Mouse (Mus musculus) stomach, embryonic 14.5 days (tissue): ENCODE results near the gene Defb5. TPM values are rescaled to one million over a fixed set of nuclear protein-coding genes. Genes with fewer than 3 reads are reported as not detected.

Experiments
- polyA plus RNA-seq: library from polyadenylated mRNA; unstranded; fragments of >200 nt; fragmentation: Nextera tagmentation; extraction: Ambion mirVana; gene quantifications from 2 replicates; pipeline ENCODE4 v1.2.1, GENCODE M21; 2014

Defb5 gene
- polyA plus RNA-seq, 1 experiment from 2014 or later, result not detected

Other genes with a start within 250 kb of the Defb5 start
- gene Defb38, start 221.0 kb upstream of the Defb5 start, polyA plus RNA-seq, result not detected in 2 replicates
- gene Defb39, start 182.8 kb upstream of the Defb5 start, polyA plus RNA-seq, result not detected in 2 replicates
- not detected in 2 replicates for gene Defb12, start 132.7 kb upstream of the Defb5 start, polyA plus RNA-seq
- gene Defb34, start 123.8 kb upstream of the Defb5 start, polyA plus RNA-seq, result not detected in 2 replicates
- gene Gm45826, start 106.8 kb upstream of the Defb5 start, polyA plus RNA-seq, result not detected in 2 replicates
- gene Defb14, start 53.2 kb upstream of the Defb5 start, polyA plus RNA-seq, result not detected in 2 replicates
- not detected in 2 replicates for gene Defb4, start 48.9 kb upstream of the Defb5 start, polyA plus RNA-seq
- gene Defb6, start 22.1 kb upstream of the Defb5 start, polyA plus RNA-seq, result not detected in 2 replicates
- gene Defb46, start 7.7 kb upstream of the Defb5 start, polyA plus RNA-seq, result not detected in 2 replicates
- gene Defb3, start 45.8 kb downstream of the Defb5 start, polyA plus RNA-seq, result not detected in 2 replicates
- gene Defb8, start 200.0 kb downstream of the Defb5 start, polyA plus RNA-seq, result not detected in 2 replicates
- gene Defb7, start 247.5 kb downstream of the Defb5 start, polyA plus RNA-seq, result not detected in 2 replicates